Mouse (Mus musculus) forebrain, postnatal 0 days (tissue): ENCODE data around the gene 4932414N04Rik. TPM values are rescaled to one million over a fixed set of nuclear protein-coding genes. Genes with fewer than 3 reads are reported as not detected.
"Not testable (repeated sequence)": the region's sequence is repeated elsewhere in the genome, so short reads cannot be mapped to it uniquely, and the experiment has no call there.

ENCODE experiments used
- ATAC-seq: fragments of 200-750 bp; cut with Nextera tagmentation; 2 replicates; pipeline ENCODE4 v1.8.0; 2017; ENCODE audit warnings: mild to moderate bottlenecking, moderate library complexity
- DNase-seq: peaks from one replicate; pipeline ENCODE4 v3.0.0-alpha.2; 2015
- H3K27ac ChIP-seq: fragments of 300-500 bp; sonication (generic); 2 replicates; pipeline ENCODE4 v1.5.1; 2014; ENCODE audit warnings: low read depth, mild to moderate bottlenecking, antibody characterized with exemption, low read length, moderate library complexity, mixed read lengths
- H3K27me3 ChIP-seq: fragments of 300-500 bp; sonication (generic); 2 replicates; pipeline ENCODE4 v1.6.1; 2014; ENCODE audit warnings: mild to moderate bottlenecking, low read length, mixed read lengths; ENCODE audit not compliant: insufficient read depth
- H3K36me3 ChIP-seq: fragments of 300-500 bp; sonication (generic); 2 replicates; pipeline ENCODE4 v1.6.1; 2014; ENCODE audit warnings: mild to moderate bottlenecking, moderate library complexity; ENCODE audit not compliant: insufficient read depth
- H3K4me1 ChIP-seq: fragments of 300-500 bp; sonication (generic); 2 replicates; pipeline ENCODE4 v1.6.1; 2014; ENCODE audit warnings: antibody characterized with exemption; ENCODE audit not compliant: insufficient read depth
- H3K4me2 ChIP-seq: fragments of 300-500 bp; sonication (generic); 2 replicates; pipeline ENCODE4 v1.6.1; 2014; ENCODE audit warnings: low read depth, mild to moderate bottlenecking, moderate library complexity
- H3K4me3 ChIP-seq: fragments of 300-500 bp; sonication (generic); 2 replicates; pipeline ENCODE4 v1.5.1; 2014; ENCODE audit warnings: low read depth, low read length, mixed read lengths
- H3K9ac ChIP-seq: fragments of 300-500 bp; sonication (generic); 2 replicates; pipeline ENCODE4 v1.6.1; 2014; ENCODE audit warnings: mild to moderate bottlenecking
- H3K9me3 ChIP-seq: fragments of 300-500 bp; sonication (generic); 2 replicates; pipeline ENCODE4 v1.6.1; 2016; ENCODE audit warnings: low read length
- CTCF ChIP-seq: sonication (generic); IDR thresholded peaks from 2 replicates; pipeline ENCODE4 v1.5.1; 2016; ENCODE audit warnings: antibody characterized with exemption, control low read depth, low read depth
- WGBS: fragments of 180-500 bp; shearing (Covaris S2); extraction: QIAGEN DNeasy Blood & Tissue Kit; methylation state at CpG from one replicate; pipeline ENCODE4 v1.1.7; 2014; 5-methylcytosine and 5-hydroxymethylcytosine counted together
- polyA plus RNA-seq: library from polyadenylated mRNA; unstranded; fragments of >200 nt; fragmentation: Nextera tagmentation; extraction: Ambion mirVana; gene quantifications from 2 replicates; pipeline ENCODE4 v1.2.1, GENCODE M21; 2015
- total RNA-seq: library from RNA; depleted of rRNA; stranded (reverse); fragments of >200 nt; gene quantifications from 2 replicates; pipeline ENCODE4 v1.2.3, GENCODE M21; 2014

The 4932414N04Rik gene
- total and polyA plus RNA-seq, 2 experiments from 2014 or later, result not detected

DNA sequence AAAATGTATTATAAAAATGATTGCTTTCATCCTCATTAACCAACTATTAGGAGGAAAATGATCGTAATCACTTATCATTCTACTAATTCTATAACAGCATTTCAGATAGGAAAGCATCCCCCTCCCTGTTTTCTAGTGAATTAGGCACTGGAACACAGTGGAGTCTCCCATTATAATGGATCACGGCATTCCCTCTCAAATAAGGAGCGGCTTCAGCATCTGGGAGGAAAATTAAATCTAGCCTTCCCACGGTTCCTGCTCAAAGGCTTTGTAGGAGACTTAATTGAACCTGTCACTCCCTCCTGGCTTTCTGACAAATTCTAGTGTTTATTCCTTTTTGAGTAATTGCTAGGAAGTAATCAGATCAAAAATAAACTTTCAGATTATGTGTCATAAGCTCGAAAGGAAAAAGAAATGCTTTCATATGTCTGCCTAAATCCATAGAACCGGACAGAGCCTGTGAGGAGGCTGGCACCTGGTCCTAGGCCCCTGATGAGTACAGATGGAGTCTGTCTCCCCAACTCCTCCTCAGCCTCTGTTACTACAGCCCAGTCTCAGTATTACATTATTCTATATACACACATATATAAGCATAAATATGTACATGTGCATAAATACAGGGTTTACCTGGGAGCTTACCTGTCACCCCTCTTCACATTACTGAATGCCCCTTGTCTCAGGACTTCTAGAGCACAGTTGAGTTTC is 111.1 kb downstream of the 4932414N04Rik start:
- Histone ChIP-seq H3K27ac (no peak overlapping the region), H3K9ac (no peak overlapping the region), H3K27me3 (no peaks in the 10 kb centered on the region), H3K4me1 (no peaks in the 10 kb centered on the region; the same call in 1 of the 2 replicates), H3K36me3 (no peaks in the 10 kb centered on the region), H3K4me3 (no peak overlapping the region), H3K4me2 (no peak overlapping the region), H3K9me3 (no peaks in the 10 kb centered on the region)
- DNase-seq, result no peak
- 15% methylated on average over 6 of the region's 6 CpGs for WGBS
- TF ChIP-seq CTCF, result no peak
- ATAC-seq, result peak; percentile 53; the same call in 1 of the 2 replicates

DNA sequence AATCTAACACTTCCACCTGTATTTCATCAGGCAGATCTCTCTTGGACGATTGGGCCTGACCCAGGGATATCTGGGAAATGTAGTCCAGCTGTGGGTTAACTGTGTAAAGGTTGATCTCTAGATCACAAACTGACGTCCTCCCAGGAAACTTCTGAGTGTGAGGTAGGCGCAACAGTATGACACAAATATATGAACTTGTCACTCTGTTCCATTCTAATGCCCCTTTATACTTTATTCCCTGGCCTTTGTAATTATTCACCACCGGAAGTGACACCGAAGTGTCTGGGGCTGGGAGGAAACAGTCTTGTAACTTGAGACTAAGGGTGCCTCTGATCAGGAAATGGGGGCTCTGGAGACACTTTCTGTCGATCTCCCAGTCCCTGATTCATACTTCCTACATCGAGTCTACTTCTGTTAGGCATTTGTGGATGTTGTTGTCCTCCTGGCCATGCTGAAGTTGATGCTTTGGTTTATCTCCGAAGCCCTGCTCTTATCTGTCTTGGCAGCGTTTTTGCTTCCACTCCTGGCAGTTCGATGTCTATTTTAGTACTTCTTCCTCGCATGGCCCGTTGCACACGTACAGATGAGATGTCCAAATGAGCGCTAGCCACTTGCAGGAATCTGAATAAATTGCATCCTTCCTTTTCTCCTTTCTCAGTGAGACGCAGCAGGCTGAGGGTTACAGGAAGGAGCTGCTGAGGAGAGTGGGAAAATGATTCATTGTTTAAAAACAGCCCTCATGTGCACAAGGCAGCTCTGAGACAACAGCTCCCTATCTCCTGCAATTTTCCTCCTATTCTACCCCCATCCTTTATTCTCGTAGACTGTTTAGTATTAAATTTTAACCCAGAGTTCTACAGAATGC is 126.2 kb downstream of the 4932414N04Rik start:
- no peak for TF ChIP-seq CTCF
- 57% methylated on average over 16 of the region's 16 CpGs for WGBS
- ATAC-seq, result no peak
- Histone ChIP-seq H3K27me3 (no peaks in the 10 kb centered on the region), H3K4me3 (no peak overlapping the region), H3K4me1 (no peaks in the 10 kb centered on the region), H3K27ac (no peak overlapping the region), H3K4me2 (no peak overlapping the region), H3K36me3 (no peaks in the 10 kb centered on the region), H3K9me3 (no peaks in the 10 kb centered on the region), H3K9ac (no peak overlapping the region)
- DNase-seq, result no peak

DNA sequence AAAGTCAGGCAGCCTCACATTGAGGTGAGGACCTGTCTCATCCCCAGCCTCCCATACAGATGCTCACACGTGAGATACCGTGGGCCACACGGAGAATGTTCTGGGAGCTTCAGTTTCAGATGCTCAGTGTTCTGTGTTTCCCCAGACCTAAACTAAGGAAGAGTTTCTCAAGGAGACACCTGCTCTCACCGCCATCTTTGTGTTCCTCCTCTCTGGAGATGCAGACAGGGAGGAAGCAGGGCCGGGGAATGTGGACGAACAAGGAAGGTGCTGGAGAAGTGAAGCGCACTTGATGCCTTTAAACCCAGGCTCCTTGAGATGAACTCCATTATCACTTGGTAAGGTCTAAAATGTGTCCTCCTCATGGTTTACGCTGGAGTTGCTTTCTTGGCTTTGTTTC is 127.4 kb downstream of the 4932414N04Rik start:
- H3K27ac ChIP-seq, H3K4me2 ChIP-seq, ATAC-seq, H3K4me3 ChIP-seq, H3K9me3 ChIP-seq, H3K27me3 ChIP-seq, DNase-seq, H3K4me1 ChIP-seq, H3K9ac ChIP-seq, H3K36me3 ChIP-seq: not testable (repeated sequence)
- 89% methylated on average over 8 of the region's 8 CpGs for WGBS

DNA sequence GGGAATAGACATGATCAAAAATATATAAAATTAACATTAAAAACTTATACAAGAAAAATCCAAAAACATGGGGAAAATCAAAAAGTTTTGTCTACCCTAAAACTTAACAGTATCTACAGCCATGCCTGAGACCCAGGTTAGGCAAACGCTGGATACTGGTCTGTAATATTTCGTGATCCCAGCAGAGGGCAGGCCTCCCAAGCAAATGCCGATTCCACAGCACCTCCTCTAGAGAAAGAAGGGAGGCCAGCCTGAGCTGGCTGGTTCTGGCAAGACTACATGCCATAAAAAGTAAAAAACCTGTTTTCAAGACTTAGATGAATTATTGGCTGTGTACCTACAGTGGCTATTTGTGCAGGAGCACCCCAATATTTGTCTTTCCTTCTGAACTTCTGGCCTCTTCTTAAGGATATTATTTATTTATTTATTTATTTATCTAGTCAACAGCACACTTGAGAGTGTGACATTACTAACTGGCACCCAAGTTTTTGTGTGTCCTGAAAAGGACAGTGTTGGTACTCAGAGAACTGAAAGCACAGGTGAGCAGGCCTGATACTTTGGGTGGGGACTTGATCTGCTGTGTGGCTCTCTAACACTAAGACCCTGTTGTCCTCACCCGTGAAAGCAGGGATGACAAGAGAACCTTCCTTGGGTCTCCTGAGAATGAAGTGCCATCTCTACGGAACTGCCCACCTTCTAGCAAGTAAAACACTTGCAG is 128.6 kb downstream of the 4932414N04Rik start:
- H3K4me1 ChIP-seq, result no peaks in the 10 kb centered on the region
- peak; percentile 91 for TF ChIP-seq CTCF
- H3K27me3 ChIP-seq, result no peaks in the 10 kb centered on the region
- DNase-seq (peak; percentile 91), ATAC-seq (peak; percentile 97)
- H3K9ac ChIP-seq, result no peak overlapping the region
- no peak overlapping the region for H3K27ac ChIP-seq
- H3K4me3 ChIP-seq, result no peak overlapping the region
- no peak overlapping the region for H3K4me2 ChIP-seq
- 38% methylated on average over 5 of the region's 5 CpGs for WGBS
- H3K9me3 ChIP-seq, result no peaks in the 10 kb centered on the region
- no peaks in the 10 kb centered on the region for H3K36me3 ChIP-seq

DNA sequence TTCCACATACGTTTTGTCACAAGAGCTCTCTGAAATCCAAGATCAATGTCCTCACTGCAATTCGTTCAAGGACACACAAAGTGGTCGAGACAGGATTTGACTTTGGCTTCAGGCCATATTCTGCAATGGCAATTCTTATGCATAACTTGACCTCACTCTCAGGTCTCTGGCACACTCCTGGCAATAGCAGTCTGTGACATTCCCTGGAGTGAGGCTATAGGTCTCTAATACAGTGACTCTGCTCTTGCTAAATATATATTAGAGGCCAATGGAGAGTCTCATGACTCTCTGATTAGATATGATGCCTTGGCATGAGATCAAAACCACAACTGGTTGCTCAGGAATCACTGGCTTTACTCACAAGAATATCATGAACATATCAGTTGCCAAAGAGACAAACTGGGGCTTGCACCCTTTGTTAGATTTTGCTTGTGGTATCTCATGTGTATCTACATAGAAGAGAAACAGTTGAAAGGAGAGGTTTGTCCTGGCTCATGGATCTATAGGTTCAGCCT is 130.9 kb downstream of the 4932414N04Rik start:
- H3K4me2 ChIP-seq, result no peak overlapping the region
- no peaks in the 10 kb centered on the region for H3K4me1 ChIP-seq
- H3K9me3 ChIP-seq, result no peaks in the 10 kb centered on the region
- no peak for TF ChIP-seq CTCF
- H3K27ac ChIP-seq, result no peak overlapping the region
- no peak for DNase-seq
- no peak overlapping the region for H3K4me3 ChIP-seq
- no peaks in the 10 kb centered on the region for H3K27me3 ChIP-seq
- ATAC-seq, result no peak
- H3K9ac ChIP-seq, result no peak overlapping the region
- 54% methylated on average over 3 of the region's 3 CpGs for WGBS
- H3K36me3 ChIP-seq, result no peaks in the 10 kb centered on the region

DNA sequence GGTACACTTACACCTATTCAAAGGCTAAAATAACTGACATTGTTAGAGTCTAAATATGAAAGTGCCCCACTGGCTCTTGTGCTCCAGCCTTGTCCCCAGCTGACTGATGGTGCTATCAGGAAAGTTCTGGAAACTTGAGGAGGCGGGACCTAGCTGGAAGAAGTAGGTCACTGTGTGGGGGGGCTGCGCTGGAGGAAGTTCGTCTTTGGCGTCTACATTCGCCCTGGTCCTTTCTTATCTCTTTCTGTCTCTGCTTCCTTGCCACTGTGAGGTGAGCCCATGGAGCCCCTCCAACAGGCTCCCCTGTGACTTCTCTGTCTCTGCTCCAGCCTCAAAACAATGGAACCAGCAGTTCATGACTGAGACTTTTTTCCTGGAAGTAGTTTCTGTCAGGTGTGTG is 136.0 kb downstream of the 4932414N04Rik start:
- DNase-seq, result no peak
- Histone ChIP-seq H3K9ac (no peak overlapping the region), H3K27me3 (no peaks in the 10 kb centered on the region), H3K36me3 (no peaks in the 10 kb centered on the region), H3K4me1 (peaks cover 7% of the 10 kb centered on the region; the same call in 1 of the 2 replicates), H3K9me3 (no peaks in the 10 kb centered on the region), H3K4me2 (no peak overlapping the region), H3K27ac (no peak overlapping the region), H3K4me3 (no peak overlapping the region)
- ATAC-seq, result no peak
- WGBS, result 92% methylated on average over 5 of the region's 5 CpGs
- no peak for TF ChIP-seq CTCF
